Mouse (Mus musculus): ENCODE data around the gene Trip4.

Trip4 gene

DNA sequence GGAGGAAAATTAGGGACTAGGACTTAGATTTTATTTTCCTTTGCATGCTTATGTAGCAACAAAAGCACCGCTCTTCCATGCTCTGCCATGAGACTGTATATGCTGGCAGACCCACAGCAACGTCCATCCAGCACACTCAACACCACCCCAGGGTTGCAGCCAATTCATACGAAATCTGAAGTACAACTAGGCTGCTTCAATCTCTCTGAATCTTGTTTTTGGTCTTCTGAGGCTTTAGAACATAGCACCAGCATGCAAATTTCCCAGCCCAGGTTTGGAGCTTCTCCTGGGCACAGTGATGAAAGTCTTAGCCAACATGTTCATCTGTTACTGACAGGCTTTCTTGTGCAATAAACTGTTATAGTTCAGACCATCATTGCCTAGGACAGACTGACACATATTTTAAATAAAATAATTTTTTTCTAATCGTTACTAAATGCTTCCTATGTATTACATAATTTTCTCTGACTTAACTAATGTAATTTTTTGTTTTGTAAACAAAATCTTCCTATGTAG, 120.7 kb downstream of the Trip4 start:
- POLR2A ChIA-PET: interaction anchor here in 3 of 4 experiments (0.6 to 2.6 kb wide), 11 partner anchors 8 to 258 kb away, joined by 3 to 12 read pairs (median 4); partner anchors contain the start of gene Zfp609 (in 1 of the 3)
- CTCF ChIA-PET: interaction anchor here in 2 of 4 experiments (0.6 to 0.7 kb wide), 4 partner anchors 27 to 1013 kb away, joined by 3 to 6 read pairs (median 4); no protein-coding TSS in a partner anchor

- CTCF ChIA-PET: interaction anchor here in 2 of 4 experiments (0.6 to 0.7 kb wide), 3 partner anchors 42 to 1014 kb away, joined by 3 to 6 read pairs (median 4); no protein-coding TSS in a partner anchor
- POLR2A ChIA-PET: interaction anchor here in 2 of 4 experiments (1.0 to 2.3 kb wide), 4 partner anchors 11 to 98 kb away, joined by 3 to 6 read pairs (median 4); no protein-coding TSS in a partner anchor
Measured at GRCm38 (mm10) chr9:65786885-65787787, 121.5 kb downstream of the Trip4 start.

DNA sequence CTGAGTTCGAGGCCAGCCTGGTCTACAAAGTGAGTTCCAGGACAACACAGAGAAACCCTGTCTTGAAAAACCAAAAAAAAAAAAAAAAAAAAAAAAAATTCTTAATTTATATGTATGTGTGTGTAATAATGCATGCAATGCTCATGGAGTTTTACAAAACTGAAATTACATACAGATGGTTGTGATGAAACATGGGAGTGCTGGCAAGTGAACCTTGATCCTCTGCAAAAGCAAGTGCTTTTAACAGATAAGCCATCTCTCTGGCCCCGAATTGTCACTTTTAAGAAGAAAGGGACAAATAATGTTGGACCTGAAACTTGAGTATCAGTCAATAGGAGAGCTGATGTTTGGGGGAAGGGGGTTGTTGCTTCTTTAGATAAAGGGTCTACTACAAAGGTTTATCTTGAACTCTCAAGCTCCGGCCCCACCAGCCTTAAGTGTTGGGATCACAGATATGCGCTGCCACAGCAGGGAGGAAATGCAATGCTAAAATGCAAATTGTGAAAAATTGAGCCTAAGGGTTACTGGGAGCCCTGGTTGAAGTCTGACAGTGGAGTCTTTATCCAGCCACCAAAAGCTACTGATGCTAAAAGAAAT, 122.7 kb downstream of the Trip4 start:
- CTCF ChIA-PET: interaction anchor here in 1 of 4 experiments (0.6 kb wide), 1 partner anchor 45 kb away, joined by 4 read pairs; no protein-coding TSS in a partner anchor

DNA sequence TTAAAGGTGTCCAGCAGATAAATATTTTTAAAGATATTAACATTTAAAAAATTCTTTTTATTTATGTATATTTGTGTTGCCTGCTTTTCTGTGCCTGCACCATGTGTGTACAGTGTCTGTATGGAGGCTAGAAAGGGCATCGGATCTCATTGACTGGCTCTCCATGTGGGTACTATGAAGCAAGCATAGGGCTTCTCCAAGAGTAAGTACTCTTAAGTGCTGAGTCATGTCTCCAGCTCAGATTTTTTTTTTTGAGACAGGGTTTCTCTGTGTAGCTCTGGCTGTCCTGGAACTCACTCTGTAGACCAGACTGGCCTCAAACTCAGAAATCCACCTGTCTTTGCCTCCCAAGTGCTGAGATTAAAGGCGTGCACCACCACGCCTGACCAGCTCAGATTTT, 129.0 kb downstream of the Trip4 start:
- CTCF ChIA-PET: interaction anchor here in 2 of 4 experiments (0.7 to 1.5 kb wide), 2 partner anchors 174 to 181 kb away, joined by 3 read pairs; no protein-coding TSS in a partner anchor
- POLR2A ChIA-PET: interaction anchor here in 3 of 4 experiments (0.6 to 2.1 kb wide), 15 partner anchors 9 to 565 kb away, joined by 3 to 12 read pairs (median 4); partner anchors contain the start of genes Csnk1g1 (in 1 of the 3), Trip4 (in 1 of the 3) and Zfp609 (in 1 of the 3)

More for the DNA sequence above, 122.7 kb downstream of the Trip4 start:
- POLR2A ChIA-PET: interaction anchor here in 2 of 4 experiments (0.6 to 1.2 kb wide), 5 partner anchors 9 to 1562 kb away, joined by 3 to 6 read pairs (median 3); no protein-coding TSS in a partner anchor

Measured in embryonic stem cell, embryonic (primary cell).